Mouse (Mus musculus) forebrain, postnatal 0 days (tissue): ENCODE measurements around the gene Olfr314. TPM values are rescaled to one million over a fixed set of nuclear protein-coding genes. Genes with fewer than 3 reads are reported as not detected.

ENCODE experiments used
- ATAC-seq: fragments of 200-750 bp; cut with Nextera tagmentation; 2 replicates; pipeline ENCODE4 v1.8.0; 2017; ENCODE audit warnings: mild to moderate bottlenecking, moderate library complexity
- DNase-seq: peaks from one replicate; pipeline ENCODE4 v3.0.0-alpha.2; 2015
- H3K27ac ChIP-seq: fragments of 300-500 bp; sonication (generic); 2 replicates; pipeline ENCODE4 v1.5.1; 2014; ENCODE audit warnings: low read depth, mild to moderate bottlenecking, antibody characterized with exemption, low read length, moderate library complexity, mixed read lengths
- H3K27me3 ChIP-seq: fragments of 300-500 bp; sonication (generic); 2 replicates; pipeline ENCODE4 v1.6.1; 2014; ENCODE audit warnings: mild to moderate bottlenecking, low read length, mixed read lengths; ENCODE audit not compliant: insufficient read depth
- H3K36me3 ChIP-seq: fragments of 300-500 bp; sonication (generic); 2 replicates; pipeline ENCODE4 v1.6.1; 2014; ENCODE audit warnings: mild to moderate bottlenecking, moderate library complexity; ENCODE audit not compliant: insufficient read depth
- H3K4me1 ChIP-seq: fragments of 300-500 bp; sonication (generic); 2 replicates; pipeline ENCODE4 v1.6.1; 2014; ENCODE audit warnings: antibody characterized with exemption; ENCODE audit not compliant: insufficient read depth
- H3K4me2 ChIP-seq: fragments of 300-500 bp; sonication (generic); 2 replicates; pipeline ENCODE4 v1.6.1; 2014; ENCODE audit warnings: low read depth, mild to moderate bottlenecking, moderate library complexity
- H3K4me3 ChIP-seq: fragments of 300-500 bp; sonication (generic); 2 replicates; pipeline ENCODE4 v1.5.1; 2014; ENCODE audit warnings: low read depth, low read length, mixed read lengths
- H3K9ac ChIP-seq: fragments of 300-500 bp; sonication (generic); 2 replicates; pipeline ENCODE4 v1.6.1; 2014; ENCODE audit warnings: mild to moderate bottlenecking
- H3K9me3 ChIP-seq: fragments of 300-500 bp; sonication (generic); 2 replicates; pipeline ENCODE4 v1.6.1; 2016; ENCODE audit warnings: low read length
- CTCF ChIP-seq: sonication (generic); IDR thresholded peaks from 2 replicates; pipeline ENCODE4 v1.5.1; 2016; ENCODE audit warnings: antibody characterized with exemption, control low read depth, low read depth
- WGBS: fragments of 180-500 bp; shearing (Covaris S2); extraction: QIAGEN DNeasy Blood & Tissue Kit; methylation state at CpG from one replicate; pipeline ENCODE4 v1.1.7; 2014; 5-methylcytosine and 5-hydroxymethylcytosine counted together
- polyA plus RNA-seq: library from polyadenylated mRNA; unstranded; fragments of >200 nt; fragmentation: Nextera tagmentation; extraction: Ambion mirVana; gene quantifications from 2 replicates; pipeline ENCODE4 v1.2.1, GENCODE M21; 2015
- total RNA-seq: library from RNA; depleted of rRNA; stranded (reverse); fragments of >200 nt; gene quantifications from 2 replicates; pipeline ENCODE4 v1.2.3, GENCODE M21; 2014

Gene Olfr314
- total and polyA plus RNA-seq, 2 experiments from 2014 or later, result not detected

DNA sequence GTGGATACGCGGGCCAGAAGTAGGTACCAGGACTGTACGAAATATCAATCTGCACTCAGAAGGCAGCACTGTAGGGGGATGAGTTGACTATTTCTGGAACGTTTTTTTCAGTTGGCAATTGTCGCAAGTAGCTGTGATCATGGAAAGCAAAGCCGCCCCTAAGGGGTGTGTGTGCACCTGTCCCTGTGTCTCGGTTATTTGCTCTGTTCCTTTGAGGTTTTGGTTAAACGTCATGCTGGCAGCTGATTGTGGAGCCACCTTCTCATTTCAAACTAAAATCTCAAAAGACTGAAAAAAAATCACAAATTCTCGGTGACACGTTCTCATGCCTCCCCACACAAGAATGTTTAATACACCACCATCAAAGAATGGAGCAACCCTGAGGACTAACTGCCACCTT is 4.9 kb downstream of the Olfr314 start:
- ATAC-seq (no peak), DNase-seq (no peak)
- no peak for TF ChIP-seq CTCF
- H3K9me3 ChIP-seq, result no peaks in the 10 kb centered on the region
- H3K36me3 ChIP-seq, result no peaks in the 10 kb centered on the region
- no peak overlapping the region for H3K9ac ChIP-seq
- H3K27me3 ChIP-seq, result no peaks in the 10 kb centered on the region
- 89% methylated on average over 10 of the region's 10 CpGs for WGBS
- H3K27ac ChIP-seq, result no peak overlapping the region
- no peak overlapping the region for H3K4me2 ChIP-seq
- no peaks in the 10 kb centered on the region for H3K4me1 ChIP-seq
- no peak overlapping the region for H3K4me3 ChIP-seq

DNA sequence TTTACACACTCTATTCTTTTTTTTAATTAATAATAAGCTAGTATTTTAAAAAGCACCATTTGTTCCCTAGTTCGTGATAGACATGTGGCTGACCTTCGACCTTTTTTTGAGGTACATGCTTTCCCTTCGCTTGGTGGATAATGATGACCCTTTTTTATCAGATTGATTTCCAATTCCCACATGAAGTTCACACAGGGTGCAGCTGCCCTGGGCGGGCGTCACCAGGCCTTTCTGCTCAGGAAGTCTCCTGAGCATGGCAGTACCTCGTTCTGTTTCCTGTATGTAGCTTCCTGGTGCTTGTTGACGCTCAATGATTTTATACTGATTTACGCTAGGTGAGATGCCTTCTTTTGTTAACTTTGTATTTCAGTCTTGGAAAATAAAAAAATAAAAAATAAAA is 5.6 kb downstream of the Olfr314 start:
- H3K9me3 ChIP-seq, result no peaks in the 10 kb centered on the region
- no peak for ATAC-seq
- 88% methylated on average over 8 of the region's 8 CpGs for WGBS
- H3K36me3 ChIP-seq, result no peaks in the 10 kb centered on the region
- H3K4me3 ChIP-seq, result no peak overlapping the region
- no peak for DNase-seq
- H3K9ac ChIP-seq, result no peak overlapping the region
- no peaks in the 10 kb centered on the region for H3K27me3 ChIP-seq
- no peak overlapping the region for H3K4me2 ChIP-seq
- H3K27ac ChIP-seq, result no peak overlapping the region
- H3K4me1 ChIP-seq, result no peaks in the 10 kb centered on the region
- no peak for TF ChIP-seq CTCF

DNA sequence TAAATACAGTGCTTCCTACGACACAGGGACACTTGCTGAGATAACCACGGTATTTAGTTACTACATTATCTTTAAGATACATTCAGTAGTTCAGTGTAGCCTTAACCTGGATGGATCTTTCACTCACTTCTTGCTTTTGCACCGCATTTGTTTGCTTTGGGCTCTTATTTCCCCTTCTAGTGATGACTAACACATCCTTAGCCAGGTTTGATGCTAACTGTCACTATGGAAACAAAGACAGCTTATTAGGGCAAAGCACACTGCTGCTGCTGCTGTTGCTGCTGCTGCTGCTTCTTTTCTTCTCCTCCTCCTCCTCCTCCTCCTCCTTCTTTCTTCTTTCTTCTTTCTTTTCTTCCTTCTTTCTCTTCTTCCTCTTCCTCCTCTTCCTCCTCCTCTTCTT is 6.8 kb downstream of the Olfr314 start:
- 13% methylated on average over 3 of the region's 3 CpGs for WGBS
- Histone ChIP-seq H3K9ac (no peak overlapping the region), H3K4me1 (no peaks in the 10 kb centered on the region), H3K4me3 (no peak overlapping the region), H3K36me3 (no peaks in the 10 kb centered on the region), H3K4me2 (no peak overlapping the region), H3K27me3 (no peaks in the 10 kb centered on the region), H3K9me3 (no peaks in the 10 kb centered on the region), H3K27ac (no peak overlapping the region)
- DNase-seq, result no peak
- no peak for TF ChIP-seq CTCF
- ATAC-seq, result no peak

DNA sequence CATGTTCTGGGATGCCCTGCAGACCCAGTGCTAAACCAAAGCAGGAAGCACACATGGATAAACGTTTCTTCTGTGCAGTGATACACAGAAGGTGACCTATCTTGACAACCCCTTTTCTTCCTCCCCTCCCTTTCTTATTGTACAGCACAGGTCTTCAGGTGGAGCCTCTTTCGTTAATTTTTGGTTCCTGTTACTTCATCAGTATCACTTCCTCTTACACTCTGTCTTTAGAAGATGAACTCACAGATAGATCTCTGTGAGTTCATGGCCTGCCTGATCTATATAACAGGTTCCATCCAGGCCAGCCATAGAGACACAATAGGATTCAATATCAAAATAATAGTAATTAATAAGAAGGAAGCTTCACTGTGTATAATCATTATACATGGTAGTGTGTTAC is 7.3 kb downstream of the Olfr314 start:
- Histone ChIP-seq H3K4me2 (no peak overlapping the region), H3K36me3 (no peaks in the 10 kb centered on the region), H3K4me3 (no peak overlapping the region), H3K4me1 (no peaks in the 10 kb centered on the region), H3K9ac (no peak overlapping the region), H3K27me3 (no peaks in the 10 kb centered on the region), H3K27ac (no peak overlapping the region), H3K9me3 (no peaks in the 10 kb centered on the region)
- TF ChIP-seq CTCF, result no peak
- DNase-seq (no peak), ATAC-seq (no peak)
- WGBS, result 49% methylated on average over 2 of the region's 2 CpGs

DNA sequence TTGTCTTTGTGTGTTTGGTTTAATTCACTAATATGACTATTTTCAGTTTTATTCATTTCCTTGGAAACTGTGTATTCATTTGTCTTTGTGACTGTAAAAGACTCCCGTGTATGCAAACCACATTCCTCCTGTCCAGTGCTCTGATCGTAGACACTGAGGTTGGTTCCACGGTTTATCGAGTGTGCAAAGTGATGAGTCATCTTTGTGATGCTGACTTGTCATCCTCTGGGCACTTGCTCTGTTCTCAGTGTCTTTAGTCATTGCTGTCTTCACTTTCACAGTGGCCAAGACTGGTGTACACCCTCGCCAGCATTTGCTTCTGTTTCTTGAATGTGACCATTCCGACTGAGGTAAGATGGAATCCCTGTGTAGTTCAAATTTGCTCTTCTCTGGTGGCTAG is 7.9 kb downstream of the Olfr314 start:
- ATAC-seq (no peak), DNase-seq (no peak)
- H3K4me3 ChIP-seq, result no peak overlapping the region
- no peak for TF ChIP-seq CTCF
- H3K27ac ChIP-seq, result no peak overlapping the region
- H3K9me3 ChIP-seq, result no peaks in the 10 kb centered on the region
- no peaks in the 10 kb centered on the region for H3K4me1 ChIP-seq
- H3K36me3 ChIP-seq, result no peaks in the 10 kb centered on the region
- no peak overlapping the region for H3K9ac ChIP-seq
- 81% methylated on average over 6 of the region's 6 CpGs for WGBS
- H3K27me3 ChIP-seq, result no peaks in the 10 kb centered on the region
- no peak overlapping the region for H3K4me2 ChIP-seq

DNA sequence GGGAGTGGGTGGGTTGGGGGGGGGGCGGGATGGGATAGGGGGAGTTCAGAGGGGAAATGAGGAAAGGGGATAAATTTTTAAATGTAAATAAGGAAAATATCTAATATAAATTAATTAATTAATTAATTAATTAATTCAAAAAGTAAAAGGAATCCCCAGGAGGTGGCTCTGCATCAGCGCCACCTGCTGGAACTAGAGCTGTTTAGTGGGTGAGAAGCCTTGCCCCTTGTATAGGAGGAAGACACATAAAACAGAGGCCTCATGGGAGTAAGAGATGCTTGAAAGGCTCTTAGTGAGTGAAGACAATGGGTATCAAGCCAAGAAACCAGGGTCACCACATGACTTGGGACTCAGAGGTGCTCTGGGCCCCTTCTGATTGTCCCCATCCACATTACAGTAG is 13.1 kb downstream of the Olfr314 start:
- H3K36me3 ChIP-seq, result no peaks in the 10 kb centered on the region
- no peak overlapping the region for H3K4me3 ChIP-seq
- ATAC-seq (no peak), DNase-seq (no peak)
- no peak overlapping the region for H3K27ac ChIP-seq
- 79% methylated on average over 2 of the region's 2 CpGs for WGBS
- H3K9me3 ChIP-seq, result no peaks in the 10 kb centered on the region
- H3K4me2 ChIP-seq, result no peak overlapping the region
- H3K27me3 ChIP-seq, result no peaks in the 10 kb centered on the region
- TF ChIP-seq CTCF, result no peak
- no peaks in the 10 kb centered on the region for H3K4me1 ChIP-seq
- no peak overlapping the region for H3K9ac ChIP-seq

DNA sequence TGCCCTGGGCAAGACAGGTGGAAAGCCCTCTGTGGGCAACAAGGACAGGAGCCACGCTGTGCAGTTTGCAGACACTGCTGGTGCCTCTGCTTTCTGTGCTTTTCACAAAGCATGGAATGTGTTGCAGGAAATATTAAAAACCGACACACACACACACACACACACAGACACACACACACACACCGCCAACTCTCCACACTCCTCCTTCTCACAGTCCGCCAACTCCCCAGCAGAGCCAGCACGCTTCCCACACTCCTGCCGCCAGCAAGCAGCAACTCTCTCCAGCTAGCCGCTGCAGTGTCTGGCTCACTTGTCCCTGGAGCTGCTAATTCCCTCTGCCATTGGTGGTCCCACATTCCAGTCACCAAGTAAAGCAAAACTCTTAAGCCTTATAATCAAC is 14.1 kb downstream of the Olfr314 start:
- DNase-seq (peak; percentile 16), ATAC-seq (no peak)
- no peak overlapping the region for H3K9ac ChIP-seq
- no peaks in the 10 kb centered on the region for H3K27me3 ChIP-seq
- no peaks in the 10 kb centered on the region for H3K36me3 ChIP-seq
- TF ChIP-seq CTCF, result no peak
- WGBS, result 73% methylated on average over 7 of the region's 7 CpGs
- no peak overlapping the region for H3K4me2 ChIP-seq
- no peak overlapping the region for H3K27ac ChIP-seq
- no peaks in the 10 kb centered on the region for H3K9me3 ChIP-seq
- H3K4me3 ChIP-seq, result no peak overlapping the region
- H3K4me1 ChIP-seq, result no peaks in the 10 kb centered on the region

DNA sequence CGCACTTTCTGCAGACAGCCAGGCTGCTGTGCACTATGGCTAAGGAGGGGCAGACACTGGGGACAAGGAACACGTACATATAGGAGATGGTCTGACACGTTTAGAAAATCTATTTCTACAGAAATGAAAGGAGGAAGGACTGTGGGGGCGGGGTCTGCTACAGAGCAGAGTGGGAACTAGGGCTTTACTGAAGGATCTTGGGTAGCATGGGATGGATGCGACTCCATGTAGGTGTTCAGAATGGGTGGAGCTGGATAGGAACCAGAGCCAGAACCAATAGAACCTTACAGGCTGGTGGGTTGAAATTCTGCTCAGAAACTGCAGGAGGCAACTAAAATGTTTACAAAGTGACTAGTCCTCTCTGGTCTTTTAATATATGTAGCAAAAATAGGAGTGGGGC is 17.0 kb downstream of the Olfr314 start:
- no peak for DNase-seq
- Histone ChIP-seq H3K4me2 (no peak overlapping the region), H3K4me1 (no peaks in the 10 kb centered on the region), H3K36me3 (no peaks in the 10 kb centered on the region), H3K27me3 (no peaks in the 10 kb centered on the region), H3K9me3 (no peaks in the 10 kb centered on the region), H3K27ac (no peak overlapping the region), H3K4me3 (no peak overlapping the region), H3K9ac (no peak overlapping the region)
- ATAC-seq, result no peak
- no peak for TF ChIP-seq CTCF
- 82% methylated on average over 5 of the region's 5 CpGs for WGBS
